Mouse (Mus musculus): Measurements from ENCODE around the gene Notch4.
A peak's percentile ranks its signal among the peaks of the same experiment; 100 is the strongest.

Notch4 gene

GRCm38 (mm10) chr17:34593752-34594525 is 29.9 kb downstream of the Notch4 start:
- DNase-seq (ENCODE audit: low read depth, low spot score) = no peak

- DNase-seq (ENCODE audit: low read depth, low spot score) = no peak
Measured at GRCm38 (mm10) chr17:34596098-34596497, 32.0 kb downstream of the Notch4 start.

GRCm38 (mm10) chr17:34597566-34598095 is 33.6 kb downstream of the Notch4 start, which contains the start of gene Ager:
TSS of gene Ager (plus strand) at chr17:34597862.
- no peak for DNase-seq (ENCODE audit: low read depth, low spot score)

GRCm38 (mm10) chr17:34599891-34600290 is 35.8 kb downstream of the Notch4 start:
- DNase-seq (ENCODE audit: low read depth, low spot score) = no peak

- DNase-seq (ENCODE audit: low read depth, low spot score) = no peak
Measured at GRCm38 (mm10) chr17:34601796-34602195, 37.7 kb downstream of the Notch4 start.

- DNase-seq (ENCODE audit: low read depth, low spot score) = peak; percentile 98
Measured at GRCm38 (mm10) chr17:34603375-34604060, 39.5 kb downstream of the Notch4 start, which contains the start of gene Rnf5. TSS of gene Rnf5 (minus strand) at chr17:34603690.

- DNase-seq (ENCODE audit: low read depth, low spot score) = peak; percentile 98
Measured at GRCm38 (mm10) chr17:34604061-34604508, 40.0 kb downstream of the Notch4 start, which contains the start of gene Agpat1. TSS of gene Agpat1 (plus strand) at chr17:34604262.

GRCm38 (mm10) chr17:34604511-34605237 is 40.6 kb downstream of the Notch4 start:
- DNase-seq (ENCODE audit: low read depth, low spot score) = no peak

- peak; percentile 84 for DNase-seq (ENCODE audit: low read depth, low spot score)
Measured at GRCm38 (mm10) chr17:34605609-34606008, 41.5 kb downstream of the Notch4 start.

- no peak for DNase-seq (ENCODE audit: low read depth, low spot score)
Measured at GRCm38 (mm10) chr17:34606186-34607039, 42.3 kb downstream of the Notch4 start.

GRCm38 (mm10) chr17:34607997-34608396 is 43.9 kb downstream of the Notch4 start:
- no peak for DNase-seq (ENCODE audit: low read depth, low spot score)

GRCm38 (mm10) chr17:34611050-34611449 is 47.0 kb downstream of the Notch4 start:
- no peak for DNase-seq (ENCODE audit: low read depth, low spot score)

GRCm38 (mm10) chr17:34613054-34613645 is 49.1 kb downstream of the Notch4 start:
- DNase-seq (ENCODE audit: low read depth, low spot score) = no peak

GRCm38 (mm10) chr17:34613830-34614229 is 49.8 kb downstream of the Notch4 start:
- no peak for DNase-seq (ENCODE audit: low read depth, low spot score)

GRCm38 (mm10) chr17:34615871-34616270 is 51.8 kb downstream of the Notch4 start, which contains the start of gene Egfl8:
TSS of gene Egfl8 (minus strand) at chr17:34615971.
- DNase-seq (ENCODE audit: low read depth, low spot score) = no peak

GRCm38 (mm10) chr17:34618999-34619398 is 54.9 kb downstream of the Notch4 start:
- peak; percentile 59 for DNase-seq (ENCODE audit: low read depth, low spot score)

GRCm38 (mm10) chr17:34621006-34621405 is 56.9 kb downstream of the Notch4 start:
- no peak for DNase-seq (ENCODE audit: low read depth, low spot score)

GRCm38 (mm10) chr17:34623161-34623560 is 59.1 kb downstream of the Notch4 start:
- DNase-seq (ENCODE audit: low read depth, low spot score) = no peak

- DNase-seq (ENCODE audit: low read depth, low spot score) = no peak
Measured at GRCm38 (mm10) chr17:34624981-34625380, 60.9 kb downstream of the Notch4 start.

GRCm38 (mm10) chr17:34626062-34626772 is 62.1 kb downstream of the Notch4 start:
- no peak for DNase-seq (ENCODE audit: low read depth, low spot score)
